Mouse (Mus musculus) liver, embryonic 15.5 days (tissue): ENCODE results near the gene Lmf2. TPM values are rescaled to one million over a fixed set of nuclear protein-coding genes. Genes with fewer than 3 reads are reported as not detected.

Experiments
- ATAC-seq: fragments of 200-750 bp; cut with Nextera tagmentation; 2 replicates; pipeline ENCODE4 v1.8.0; 2017; ENCODE audit warnings: moderate number of reproducible peaks, mild to moderate bottlenecking, moderate library complexity; ENCODE audit not compliant: insufficient read depth
- H3K27ac ChIP-seq: fragments of 300-500 bp; sonication (generic); replicated peaks from 2 replicates; pipeline ENCODE4 v1.5.1; 2015; ENCODE audit warnings: mild to moderate bottlenecking, inconsistent platforms
- H3K27me3 ChIP-seq: fragments of 300-500 bp; sonication (generic); 2 replicates; pipeline ENCODE4 v1.6.1; 2015; ENCODE audit warnings: mild to moderate bottlenecking, inconsistent platforms
- H3K36me3 ChIP-seq: fragments of 300-500 bp; sonication (generic); replicated peaks from 2 replicates; pipeline ENCODE4 v1.6.1; 2015; ENCODE audit warnings: moderate library complexity, mild to moderate bottlenecking, inconsistent platforms
- H3K4me1 ChIP-seq: fragments of 300-500 bp; sonication (generic); replicated peaks from 2 replicates; pipeline ENCODE4 v1.6.1; 2015; ENCODE audit warnings: inconsistent platforms
- H3K4me2 ChIP-seq: fragments of 300-500 bp; sonication (generic); 2 replicates; pipeline ENCODE4 v1.6.1; 2015; ENCODE audit warnings: moderate library complexity, mild to moderate bottlenecking, inconsistent platforms
- H3K4me3 ChIP-seq: fragments of 300-500 bp; sonication (generic); replicated peaks from 2 replicates; pipeline ENCODE4 v1.5.1; 2015; ENCODE audit warnings: mild to moderate bottlenecking, inconsistent platforms
- H3K9ac ChIP-seq: fragments of 300-500 bp; sonication (generic); 2 replicates; pipeline ENCODE4 v1.6.1; 2015; ENCODE audit warnings: moderate library complexity, mild to moderate bottlenecking, inconsistent platforms
- H3K9me3 ChIP-seq: fragments of 300-500 bp; sonication (generic); replicated peaks from 2 replicates; pipeline ENCODE4 v1.6.1; 2016; ENCODE audit warnings: inconsistent platforms
- WGBS: fragments of 180-500 bp; shearing (Covaris S2); methylation state at CpG from one replicate; pipeline ENCODE4 v1.1.7; 2015; ENCODE audit warnings: mixed read lengths; ENCODE audit not compliant: insufficient replicate concordance; 5-methylcytosine and 5-hydroxymethylcytosine counted together
- polyA plus RNA-seq: library from polyadenylated mRNA; unstranded; fragments of >200 nt; fragmentation: Nextera tagmentation; extraction: Ambion mirVana; gene quantifications from 2 replicates; pipeline ENCODE4 v1.2.1, GENCODE M21; 2015

The Lmf2 gene
- polyA plus RNA-seq, 1 experiment from 2014 or later = 30.9 TPM

GRCm38 (mm10) chr15:89341678-89342077 is 13.8 kb downstream of the Lmf2 start:
- ATAC-seq = no peak
- Histone ChIP-seq H3K27me3 (no peaks in the 10 kb centered on the region), H3K9me3 (no peaks in the 10 kb centered on the region), H3K36me3 (no peaks in the 10 kb centered on the region), H3K27ac (no peak overlapping the region), H3K4me3 (no peak overlapping the region), H3K9ac (no peak overlapping the region), H3K4me1 (no peaks in the 10 kb centered on the region), H3K4me2 (no peak overlapping the region)
- whole genome bisulfite sequencing = 53% methylated on average over 1 of the region's 1 CpGs

- no peak for ATAC-seq
- H3K27ac ChIP-seq = no peak overlapping the region
- H3K9ac ChIP-seq = no peak overlapping the region
- H3K9me3 ChIP-seq = no peaks in the 10 kb centered on the region
- H3K36me3 ChIP-seq = no peaks in the 10 kb centered on the region
- H3K4me1 ChIP-seq = no peaks in the 10 kb centered on the region
- H3K4me2 ChIP-seq = no peak overlapping the region
- no peaks in the 10 kb centered on the region for H3K27me3 ChIP-seq
- WGBS = 30% methylated on average over 3 of the region's 3 CpGs
- H3K4me3 ChIP-seq = no peak overlapping the region
Measured at GRCm38 (mm10) chr15:89340136-89340535, 15.3 kb downstream of the Lmf2 start.

- WGBS = 36% methylated on average over 2 of the region's 2 CpGs
- no peak for ATAC-seq
Measured at GRCm38 (mm10) chr15:89339696-89340095, 15.8 kb downstream of the Lmf2 start.

GRCm38 (mm10) chr15:89336422-89336821 is 19.0 kb downstream of the Lmf2 start:
- ATAC-seq = no peak
- no peak overlapping the region for H3K4me3 ChIP-seq
- 71% methylated on average over 14 of the region's 14 CpGs for WGBS

More at GRCm38 (mm10) chr15:89339696-89340095, 15.8 kb downstream of the Lmf2 start:
- no peak overlapping the region for H3K4me2 ChIP-seq
- H3K27me3 ChIP-seq = no peaks in the 10 kb centered on the region
- no peak overlapping the region for H3K4me3 ChIP-seq
- H3K36me3 ChIP-seq = no peaks in the 10 kb centered on the region
- H3K9ac ChIP-seq = no peak overlapping the region
- H3K9me3 ChIP-seq = no peaks in the 10 kb centered on the region
- no peak overlapping the region for H3K27ac ChIP-seq
- no peaks in the 10 kb centered on the region for H3K4me1 ChIP-seq

GRCm38 (mm10) chr15:89334774-89335537 is 20.5 kb downstream of the Lmf2 start:
- no peaks in the 10 kb centered on the region for H3K36me3 ChIP-seq
- H3K27ac ChIP-seq = no peak overlapping the region
- no peaks in the 10 kb centered on the region for H3K4me1 ChIP-seq
- H3K27me3 ChIP-seq = no peaks in the 10 kb centered on the region
- H3K4me2 ChIP-seq = peak overlapping the region; percentile 23; the same call in 1 of the 2 replicates
- 70% methylated on average over 17 of the region's 17 CpGs for WGBS
- H3K9me3 ChIP-seq = no peaks in the 10 kb centered on the region
- no peak for ATAC-seq
- no peak overlapping the region for H3K4me3 ChIP-seq
- H3K9ac ChIP-seq = no peak overlapping the region

More at GRCm38 (mm10) chr15:89336422-89336821, 19.0 kb downstream of the Lmf2 start:
- no peaks in the 10 kb centered on the region for H3K4me1 ChIP-seq
- H3K36me3 ChIP-seq = no peaks in the 10 kb centered on the region
- no peaks in the 10 kb centered on the region for H3K27me3 ChIP-seq
- no peak overlapping the region for H3K9ac ChIP-seq
- no peak overlapping the region for H3K27ac ChIP-seq
- no peak overlapping the region for H3K4me2 ChIP-seq
- no peaks in the 10 kb centered on the region for H3K9me3 ChIP-seq

GRCm38 (mm10) chr15:89334271-89334670 is 21.2 kb downstream of the Lmf2 start, which contains the start of gene Miox:
Gene Miox (plus strand): TSS chr15:89334398.
- Histone ChIP-seq H3K4me3 (no peak within 1 kb of the TSS), H3K4me2 (peak within 1 kb of the TSS; percentile 23; the same call in 1 of the 2 replicates), H3K27me3 (no peaks in the 10 kb centered on the region), H3K9me3 (no peaks in the 10 kb centered on the region), H3K36me3 (no peaks in the 10 kb centered on the region), H3K9ac (no peak within 1 kb of the TSS), H3K4me1 (no peaks in the 10 kb centered on the region), H3K27ac (no peak within 1 kb of the TSS)
- ATAC-seq = no peak
- 76% methylated on average over 7 of the region's 7 CpGs for WGBS

- no peak overlapping the region for H3K27ac ChIP-seq
- WGBS = 54% methylated on average over 5 of the region's 5 CpGs
- no peak overlapping the region for H3K4me2 ChIP-seq
- no peaks in the 10 kb centered on the region for H3K36me3 ChIP-seq
- H3K27me3 ChIP-seq = peaks cover 39% of the 10 kb centered on the region
- no peak overlapping the region for H3K9ac ChIP-seq
- H3K4me1 ChIP-seq = peaks cover 19% of the 10 kb centered on the region
- H3K4me3 ChIP-seq = no peak overlapping the region
- ATAC-seq = no peak
- H3K9me3 ChIP-seq = no peaks in the 10 kb centered on the region
Measured at GRCm38 (mm10) chr15:89326441-89326840, 29.0 kb downstream of the Lmf2 start.

GRCm38 (mm10) chr15:89323656-89324055 is 31.8 kb downstream of the Lmf2 start:
- Histone ChIP-seq H3K9me3 (no peaks in the 10 kb centered on the region), H3K36me3 (no peaks in the 10 kb centered on the region), H3K4me1 (peaks cover 30% of the 10 kb centered on the region), H3K27ac (no peak overlapping the region), H3K27me3 (peaks cover 46% of the 10 kb centered on the region), H3K4me2 (peak overlapping the region; percentile 65), H3K4me3 (peak overlapping the region; percentile 52), H3K9ac (no peak overlapping the region)
- WGBS = 52% methylated on average over 4 of the region's 4 CpGs
- ATAC-seq = no peak

- WGBS = 12% methylated on average over 26 of the region's 26 CpGs
- Histone ChIP-seq H3K36me3 (no peaks in the 10 kb centered on the region), H3K4me2 (peak within 1 kb of the TSS; percentile 65), H3K9me3 (no peaks in the 10 kb centered on the region), H3K27me3 (peaks cover 49% of the 10 kb centered on the region), H3K27ac (no peak within 1 kb of the TSS), H3K4me3 (peak within 1 kb of the TSS; percentile 52), H3K4me1 (peaks cover 30% of the 10 kb centered on the region), H3K9ac (peak within 1 kb of the TSS; percentile 48)
- no peak for ATAC-seq
Measured at GRCm38 (mm10) chr15:89322670-89323522, 32.6 kb downstream of the Lmf2 start, which contains the start of gene Adm2. Gene Adm2 (plus strand): TSS chr15:89322720.

GRCm38 (mm10) chr15:89321264-89321663 is 34.2 kb downstream of the Lmf2 start:
- Histone ChIP-seq H3K9me3 (no peaks in the 10 kb centered on the region), H3K27me3 (peaks cover 45% of the 10 kb centered on the region), H3K9ac (no peak overlapping the region), H3K4me1 (peaks cover 31% of the 10 kb centered on the region), H3K4me3 (no peak overlapping the region), H3K4me2 (peak overlapping the region; percentile 24; the same call in 1 of the 2 replicates), H3K36me3 (no peaks in the 10 kb centered on the region), H3K27ac (no peak overlapping the region)
- no peak for ATAC-seq
- 20% methylated on average over 8 of the region's 8 CpGs for WGBS

- H3K4me3 ChIP-seq = no peak overlapping the region; the same call in 1 of the 2 replicates
- ATAC-seq = no peak
- 0 out of 2 replicates have a peak overlapping the region, but pooled peaks have one; percentile 95 for H3K4me2 ChIP-seq
Measured at GRCm38 (mm10) chr15:89316146-89316545, 39.3 kb downstream of the Lmf2 start.

More at GRCm38 (mm10) chr15:89316146-89316545, 39.3 kb downstream of the Lmf2 start:
- Histone ChIP-seq H3K27ac (0 out of 2 replicates have a peak overlapping the region, but pooled peaks have one; percentile 24), H3K36me3 (no peaks in the 10 kb centered on the region), H3K4me1 (peaks cover 54% of the 10 kb centered on the region), H3K27me3 (peaks cover 10% of the 10 kb centered on the region; the same call in 1 of the 2 replicates), H3K9ac (0 out of 2 replicates have a peak overlapping the region, but pooled peaks have one; percentile 66), H3K9me3 (no peaks in the 10 kb centered on the region)
- 72% methylated on average over 11 of the region's 11 CpGs for WGBS
